Mouse (Mus musculus) hindbrain, embryonic 12.5 days (tissue): ENCODE results near the gene Gm10944. TPM values are rescaled to one million over a fixed set of nuclear protein-coding genes. Genes with fewer than 3 reads are reported as not detected.

ENCODE experiments used
- ATAC-seq: fragments of 200-750 bp; cut with Nextera tagmentation; 2 replicates; pipeline ENCODE4 v1.8.0; 2017; ENCODE audit warnings: moderate TSS enrichment; ENCODE audit not compliant: low FRiP score
- H3K27ac ChIP-seq: fragments of 300-500 bp; sonication (generic); 2 replicates; pipeline ENCODE4 v1.5.1; 2016; ENCODE audit warnings: mild to moderate bottlenecking
- H3K27me3 ChIP-seq: fragments of 300-500 bp; sonication (generic); 2 replicates; pipeline ENCODE4 v1.6.1; 2016; ENCODE audit warnings: mild to moderate bottlenecking
- H3K36me3 ChIP-seq: fragments of 300-500 bp; sonication (generic); 2 replicates; pipeline ENCODE4 v1.6.1; 2016; ENCODE audit warnings: mild to moderate bottlenecking
- H3K4me1 ChIP-seq: fragments of 300-500 bp; sonication (generic); 2 replicates; pipeline ENCODE4 v1.6.1; 2016
- H3K4me2 ChIP-seq: fragments of 300-500 bp; sonication (generic); replicated peaks from 2 replicates; pipeline ENCODE4 v1.6.1; 2016; ENCODE audit warnings: mild to moderate bottlenecking
- H3K4me3 ChIP-seq: fragments of 300-500 bp; sonication (generic); 2 replicates; pipeline ENCODE4 v1.5.1; 2016; ENCODE audit warnings: mild to moderate bottlenecking
- H3K9ac ChIP-seq: fragments of 300-500 bp; sonication (generic); 2 replicates; pipeline ENCODE4 v1.6.1; 2016; ENCODE audit warnings: mild to moderate bottlenecking, moderate library complexity
- H3K9me3 ChIP-seq: fragments of 300-500 bp; sonication (generic); replicated peaks from 2 replicates; pipeline ENCODE4 v1.6.1; 2016; ENCODE audit warnings: mild to moderate bottlenecking
- WGBS: fragments of 180-500 bp; shearing (Covaris S2); methylation state at CpG from one replicate; pipeline ENCODE4 v1.1.7; 2016; 5-methylcytosine and 5-hydroxymethylcytosine counted together
- polyA plus RNA-seq: library from polyadenylated mRNA; unstranded; fragments of >200 nt; fragmentation: Nextera tagmentation; extraction: Ambion mirVana; gene quantifications from 2 replicates; pipeline ENCODE4 v1.2.1, GENCODE M21; 2016

Gm10944 gene
- not detected in 2 replicates for polyA plus RNA-seq

DNA sequence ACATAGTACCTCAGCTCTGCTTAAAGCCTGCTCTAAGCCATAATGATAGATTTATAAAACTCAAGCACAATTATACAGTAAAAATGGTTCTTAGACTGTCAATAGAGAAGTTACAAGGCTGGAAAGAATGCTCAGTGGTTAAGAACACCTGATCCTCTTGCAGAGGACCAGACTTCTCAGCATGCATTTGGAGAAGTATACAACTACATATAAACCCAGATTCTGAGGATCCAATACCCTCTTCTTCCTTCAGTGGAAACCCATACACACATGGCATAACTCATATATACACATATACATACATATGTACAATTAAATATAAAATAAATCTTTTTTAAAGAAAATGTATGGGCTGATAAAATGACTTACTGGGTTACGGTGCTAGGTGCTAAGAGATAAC lies at the start of gene Gm10944:
Gm10944 (plus strand) TSS at position 301 of the 400 bp plus-strand sequence.
- no peak within 1 kb of the TSS for H3K4me3 ChIP-seq
- no peak within 1 kb of the TSS for H3K4me2 ChIP-seq
- no peaks in the 10 kb centered on the region for H3K9me3 ChIP-seq
- 97% methylated on average over 1 of the region's 1 CpGs for WGBS
- no peaks in the 10 kb centered on the region for H3K27me3 ChIP-seq
- H3K27ac ChIP-seq: no peak within 1 kb of the TSS
- H3K36me3 ChIP-seq: no peaks in the 10 kb centered on the region
- no peak within 1 kb of the TSS for H3K9ac ChIP-seq
- ATAC-seq: no peak
- no peaks in the 10 kb centered on the region for H3K4me1 ChIP-seq

DNA sequence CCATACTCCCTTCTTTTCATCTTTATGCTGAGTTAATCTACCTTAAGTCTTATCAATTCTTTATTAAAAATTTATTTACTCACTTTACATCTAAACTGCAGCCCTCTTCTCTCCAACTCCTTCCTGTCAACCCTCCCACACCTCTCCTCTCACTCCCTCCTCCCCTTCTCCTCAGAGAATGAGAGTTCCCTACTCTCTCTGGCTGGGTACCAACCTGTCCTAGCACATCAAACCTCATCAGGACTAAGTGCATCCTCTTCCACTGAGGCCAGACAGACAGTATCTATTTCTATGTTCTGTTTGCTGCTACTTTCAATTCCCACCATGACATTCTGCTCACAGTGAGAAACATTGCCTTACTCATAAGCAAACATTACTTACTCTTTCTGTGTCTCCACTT lies 25.2 kb upstream of the Gm10944 start:
- Histone ChIP-seq H3K36me3 (no peaks in the 10 kb centered on the region), H3K27ac (no peak overlapping the region), H3K4me1 (no peaks in the 10 kb centered on the region), H3K9me3 (no peaks in the 10 kb centered on the region), H3K27me3 (no peaks in the 10 kb centered on the region), H3K4me2 (no peak overlapping the region), H3K9ac (no peak overlapping the region), H3K4me3 (no peak overlapping the region)
- no peak for ATAC-seq

DNA sequence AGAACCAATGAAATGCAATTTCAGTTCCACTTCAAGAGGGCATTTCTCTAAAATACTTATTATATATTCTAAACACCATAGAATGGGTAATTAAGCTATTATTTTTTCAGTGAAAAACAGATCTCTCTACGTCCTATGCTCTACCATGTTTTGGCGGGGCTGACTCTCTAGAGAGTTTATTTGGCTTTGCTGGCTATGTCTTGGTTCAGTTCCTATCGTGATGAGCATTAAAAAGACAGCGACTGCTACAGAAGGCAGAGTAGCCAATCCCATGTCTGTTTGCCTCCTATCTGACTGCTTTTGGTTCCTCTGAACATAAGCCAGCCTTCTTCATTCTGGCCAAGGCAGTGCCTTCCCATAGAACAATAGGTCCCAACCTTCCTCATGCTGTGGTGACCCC lies 24.5 kb upstream of the Gm10944 start:
- H3K27me3 ChIP-seq: no peaks in the 10 kb centered on the region
- no peak overlapping the region for H3K9ac ChIP-seq
- no peak overlapping the region for H3K27ac ChIP-seq
- H3K4me3 ChIP-seq: no peak overlapping the region
- H3K9me3 ChIP-seq: no peaks in the 10 kb centered on the region
- H3K36me3 ChIP-seq: no peaks in the 10 kb centered on the region
- 89% methylated on average over 4 of the region's 4 CpGs for WGBS
- H3K4me2 ChIP-seq: no peak overlapping the region
- no peak for ATAC-seq
- H3K4me1 ChIP-seq: no peaks in the 10 kb centered on the region

DNA sequence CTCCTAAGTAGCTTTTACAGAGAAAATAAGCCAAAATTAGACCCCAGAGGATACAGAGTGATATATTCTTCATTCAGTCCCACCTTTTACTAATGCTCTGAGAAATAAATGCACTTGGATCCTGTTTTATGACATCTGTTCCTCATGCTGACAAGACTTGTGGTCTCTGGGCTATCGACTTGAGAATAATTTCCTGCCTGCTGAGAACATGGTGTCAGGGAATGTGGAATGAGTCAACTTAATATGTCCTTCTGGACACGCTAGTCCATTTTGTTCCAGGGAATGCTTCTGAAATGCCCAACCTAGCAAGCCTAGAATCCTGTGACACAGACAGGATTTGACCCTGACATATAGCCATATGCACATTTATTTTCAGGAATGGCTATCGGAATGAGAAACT lies 22.0 kb upstream of the Gm10944 start:
- no peaks in the 10 kb centered on the region for H3K4me1 ChIP-seq
- H3K9me3 ChIP-seq: no peaks in the 10 kb centered on the region
- no peak overlapping the region for H3K9ac ChIP-seq
- WGBS: 85% methylated on average over 3 of the region's 3 CpGs
- no peak overlapping the region for H3K4me3 ChIP-seq
- no peaks in the 10 kb centered on the region for H3K36me3 ChIP-seq
- no peaks in the 10 kb centered on the region for H3K27me3 ChIP-seq
- no peak overlapping the region for H3K4me2 ChIP-seq
- ATAC-seq: no peak
- H3K27ac ChIP-seq: no peak overlapping the region

DNA sequence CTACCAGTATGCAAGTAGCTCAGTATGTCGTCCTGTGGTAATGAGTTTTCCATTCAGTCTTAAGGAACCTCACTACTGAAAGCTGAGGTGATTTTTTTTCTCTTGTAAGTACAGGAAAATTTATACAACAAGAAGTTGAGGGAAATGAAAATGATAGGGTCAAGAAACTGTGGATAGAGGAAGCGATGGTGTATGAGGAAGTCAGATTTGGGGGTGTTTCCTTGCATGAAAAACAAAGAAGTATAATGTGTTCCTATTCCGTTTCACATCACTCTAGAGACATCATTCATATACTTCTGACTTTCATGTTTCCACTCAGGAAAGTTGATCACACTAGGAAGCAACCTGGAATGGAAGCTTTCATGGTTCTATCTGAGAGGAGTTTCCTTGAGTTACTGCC lies 21.2 kb upstream of the Gm10944 start:
- ATAC-seq: no peak

DNA sequence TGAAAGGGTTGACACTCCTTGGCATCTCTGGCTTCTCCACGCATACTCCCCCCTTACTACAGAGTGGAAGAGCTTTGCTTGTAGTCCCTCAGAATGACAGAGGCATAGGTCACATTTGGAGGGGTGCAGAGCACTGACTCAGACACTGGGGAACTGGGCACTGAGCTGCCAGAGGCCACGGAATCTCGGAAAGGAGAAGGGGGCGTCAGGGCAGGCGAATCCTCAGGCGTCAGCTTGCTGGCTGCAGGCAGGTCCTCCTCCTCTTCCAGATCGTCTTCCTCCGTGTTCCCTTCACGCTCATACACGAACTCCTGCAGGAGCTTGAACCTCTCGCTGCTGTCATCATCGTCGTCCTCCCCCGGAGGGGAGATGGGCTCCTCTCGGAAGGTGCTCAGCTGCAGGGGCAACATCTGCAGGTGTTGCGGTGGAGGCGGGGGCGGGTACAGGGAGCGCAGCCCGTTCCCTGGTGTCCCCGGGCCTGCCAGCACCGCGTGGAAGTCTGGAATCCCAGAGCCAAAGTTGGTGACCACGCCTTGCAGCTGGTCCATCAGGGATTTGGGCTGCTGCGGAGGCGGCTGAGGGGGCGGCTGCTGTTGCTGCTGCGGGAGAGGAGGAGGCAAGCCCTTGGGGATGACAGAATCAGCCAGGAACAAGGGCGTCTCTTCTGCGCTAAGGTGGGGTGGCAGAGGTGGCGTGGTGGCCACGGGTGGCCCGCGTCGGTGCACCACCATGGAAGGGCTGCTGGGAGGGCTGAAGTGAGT lies 7.9 kb downstream of the Gm10944 start:
- Histone ChIP-seq H3K4me3 (peak overlapping the region; percentile 46), H3K4me1 (peaks cover 10% of the 10 kb centered on the region; the same call in 1 of the 2 replicates), H3K27ac (no peak overlapping the region), H3K4me2 (peak overlapping the region; percentile 95), H3K36me3 (no peaks in the 10 kb centered on the region), H3K27me3 (0 out of 2 replicates have a peak, but pooled peaks cover 4% of the 10 kb centered on the region), H3K9ac (peak overlapping the region; percentile 51), H3K9me3 (no peaks in the 10 kb centered on the region)
- WGBS: 2% methylated on average over 35 of the region's 35 CpGs
- peak; percentile 76 for ATAC-seq

More for the DNA sequence above, 21.2 kb upstream of the Gm10944 start:
- no peaks in the 10 kb centered on the region for H3K27me3 ChIP-seq
- 72% methylated on average over 3 of the region's 3 CpGs for WGBS
- no peaks in the 10 kb centered on the region for H3K9me3 ChIP-seq
- H3K4me3 ChIP-seq: no peak overlapping the region
- no peak overlapping the region for H3K27ac ChIP-seq
- no peak overlapping the region for H3K9ac ChIP-seq
- no peaks in the 10 kb centered on the region for H3K4me1 ChIP-seq
- H3K4me2 ChIP-seq: no peak overlapping the region
- H3K36me3 ChIP-seq: no peaks in the 10 kb centered on the region

DNA sequence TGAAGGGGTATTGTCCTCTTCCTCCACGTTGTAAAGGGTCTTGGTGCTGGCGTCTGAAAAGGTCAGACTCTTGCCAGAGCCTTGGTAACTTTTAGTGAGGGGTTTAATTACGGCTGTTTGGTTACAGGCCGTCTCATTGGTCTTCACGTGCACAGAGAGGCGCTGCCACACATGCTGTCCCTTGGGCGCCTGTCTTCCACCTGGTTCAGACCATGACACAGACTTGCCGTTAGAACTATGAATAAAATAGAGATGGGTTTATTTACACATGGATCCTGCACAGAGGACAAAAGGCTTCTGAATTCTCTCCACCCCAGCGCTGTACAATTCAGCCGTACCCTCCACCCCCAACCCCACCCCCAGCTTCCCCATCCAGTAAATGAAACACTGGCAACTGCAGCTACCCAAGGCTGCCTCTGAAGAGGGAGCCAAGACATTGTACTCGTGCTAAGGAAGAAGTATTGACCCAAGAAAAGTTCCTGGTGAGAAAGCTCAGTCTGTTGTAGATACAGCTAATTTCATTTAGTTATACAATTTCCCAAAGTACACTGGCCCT lies 8.6 kb downstream of the Gm10944 start:
- peak overlapping the region; percentile 51 for H3K9ac ChIP-seq
- H3K27me3 ChIP-seq: 0 out of 2 replicates have a peak, but pooled peaks cover 4% of the 10 kb centered on the region
- no peak overlapping the region for H3K27ac ChIP-seq
- H3K9me3 ChIP-seq: no peaks in the 10 kb centered on the region
- ATAC-seq: peak; percentile 17
- H3K4me1 ChIP-seq: peaks cover 10% of the 10 kb centered on the region; the same call in 1 of the 2 replicates
- peak overlapping the region; percentile 46 for H3K4me3 ChIP-seq
- no peaks in the 10 kb centered on the region for H3K36me3 ChIP-seq
- H3K4me2 ChIP-seq: peak overlapping the region; percentile 95
- 13% methylated on average over 11 of the region's 11 CpGs for WGBS

DNA sequence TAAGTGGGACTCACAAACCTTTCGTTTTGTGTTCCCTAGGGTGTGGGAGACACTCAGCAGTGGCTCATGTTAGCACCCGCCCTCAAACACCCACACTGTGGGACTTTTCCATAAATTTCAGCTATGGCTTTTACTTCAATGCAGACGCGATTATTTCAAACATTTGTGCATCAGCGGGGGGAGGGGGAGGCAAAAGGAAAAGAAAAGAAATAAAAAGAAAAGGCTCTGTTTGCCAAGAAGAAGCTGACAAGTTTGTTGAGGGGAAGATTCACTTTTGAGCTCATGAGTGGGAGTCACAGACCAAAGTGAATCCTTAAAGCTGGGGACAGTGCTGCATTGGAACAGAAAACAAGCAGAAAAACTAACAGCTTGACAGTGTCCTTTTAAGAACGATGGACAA lies 16.3 kb downstream of the Gm10944 start:
- no peak overlapping the region for H3K9ac ChIP-seq
- H3K27ac ChIP-seq: no peak overlapping the region
- H3K4me2 ChIP-seq: no peak overlapping the region
- no peaks in the 10 kb centered on the region for H3K36me3 ChIP-seq
- WGBS: 76% methylated on average over 6 of the region's 6 CpGs
- no peak overlapping the region for H3K4me3 ChIP-seq
- no peaks in the 10 kb centered on the region for H3K27me3 ChIP-seq
- no peak for ATAC-seq
- H3K9me3 ChIP-seq: no peaks in the 10 kb centered on the region
- H3K4me1 ChIP-seq: no peaks in the 10 kb centered on the region

DNA sequence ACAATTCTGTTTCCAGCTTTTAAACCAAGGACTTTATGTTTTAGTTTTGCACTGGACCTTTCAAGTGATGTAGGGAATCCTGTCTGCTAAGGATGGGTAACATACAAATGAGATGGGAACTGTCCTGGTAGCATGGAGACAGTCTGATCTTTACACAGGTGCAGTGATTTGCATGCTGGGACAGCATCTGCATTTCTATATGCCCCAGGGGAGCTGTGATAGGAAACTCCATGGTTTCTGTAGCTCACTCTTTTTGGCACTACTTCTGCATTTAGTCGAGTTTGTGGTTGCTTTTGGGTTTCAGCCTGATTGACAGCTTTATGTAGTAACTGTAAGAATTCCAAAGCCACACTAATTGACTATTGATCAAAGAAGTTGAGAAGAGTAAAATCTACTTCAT lies 19.8 kb downstream of the Gm10944 start:
- 68% methylated on average over 1 of the region's 1 CpGs for WGBS
- Histone ChIP-seq H3K9me3 (no peaks in the 10 kb centered on the region), H3K4me1 (no peaks in the 10 kb centered on the region), H3K4me2 (no peak overlapping the region), H3K4me3 (no peak overlapping the region), H3K27me3 (no peaks in the 10 kb centered on the region), H3K9ac (no peak overlapping the region), H3K36me3 (no peaks in the 10 kb centered on the region), H3K27ac (no peak overlapping the region)
- no peak for ATAC-seq

DNA sequence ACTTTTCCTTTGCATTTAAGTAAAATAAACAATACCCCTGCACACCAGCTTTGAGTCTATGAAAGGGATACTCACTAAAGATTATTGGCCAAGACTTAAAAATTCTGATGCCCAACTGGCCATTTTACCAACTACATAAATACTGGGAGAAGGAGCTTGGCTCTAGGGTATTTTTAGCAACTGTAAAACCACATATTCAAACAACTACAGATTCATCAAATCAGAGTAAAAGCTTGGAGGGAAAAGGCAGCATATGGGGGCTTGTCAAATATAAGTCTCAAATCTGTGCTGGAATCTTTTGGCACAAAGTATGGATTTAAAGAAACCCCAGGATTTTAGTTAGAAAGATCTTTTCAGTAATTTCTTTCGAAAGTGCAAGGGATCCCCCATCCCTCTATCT lies 20.2 kb downstream of the Gm10944 start:
- H3K36me3 ChIP-seq: no peaks in the 10 kb centered on the region
- no peak overlapping the region for H3K9ac ChIP-seq
- no peaks in the 10 kb centered on the region for H3K9me3 ChIP-seq
- 93% methylated on average over 1 of the region's 1 CpGs for WGBS
- no peaks in the 10 kb centered on the region for H3K27me3 ChIP-seq
- H3K4me2 ChIP-seq: no peak overlapping the region
- H3K4me1 ChIP-seq: no peaks in the 10 kb centered on the region
- no peak for ATAC-seq
- H3K4me3 ChIP-seq: no peak overlapping the region
- H3K27ac ChIP-seq: no peak overlapping the region

DNA sequence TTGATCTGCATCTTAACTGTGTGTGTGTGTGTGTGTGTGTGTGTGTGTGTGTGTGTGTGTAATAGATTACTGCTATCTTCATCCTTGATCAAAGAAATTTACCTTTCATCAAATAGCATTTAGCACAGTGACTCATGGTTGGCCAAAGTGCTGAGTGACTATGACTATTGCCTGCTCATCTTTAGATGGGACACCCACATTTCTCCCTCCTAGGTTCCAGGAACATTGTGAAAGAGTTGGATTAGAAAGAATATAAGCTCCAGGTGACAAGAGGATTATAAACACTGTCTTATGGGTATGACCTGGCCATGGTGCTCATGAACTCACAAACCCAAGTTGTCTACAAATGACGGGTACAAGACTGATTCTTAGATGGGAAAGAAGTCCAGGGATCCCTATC lies 26.9 kb downstream of the Gm10944 start:
- 95% methylated on average over 1 of the region's 1 CpGs for WGBS
- no peak overlapping the region for H3K4me2 ChIP-seq

DNA sequence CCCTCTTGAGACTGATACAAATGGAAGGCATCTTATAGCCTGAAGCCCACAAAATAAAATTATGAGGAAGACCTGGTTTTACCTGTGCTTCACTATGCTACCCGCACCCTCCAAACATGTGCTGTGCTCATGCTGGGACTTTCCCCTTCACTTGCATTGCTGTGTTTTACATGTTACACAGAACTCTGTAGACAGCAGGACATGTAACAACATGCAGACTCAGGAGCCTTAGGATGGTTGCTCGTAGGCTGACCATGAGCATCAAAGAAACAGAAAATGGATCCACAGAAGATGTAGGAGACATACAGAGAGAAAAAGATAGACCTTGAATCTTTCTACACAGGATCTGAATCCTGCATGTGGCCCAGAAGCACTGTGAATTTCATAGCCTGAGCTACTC lies 29.2 kb downstream of the Gm10944 start:
- no peaks in the 10 kb centered on the region for H3K9me3 ChIP-seq
- no peaks in the 10 kb centered on the region for H3K36me3 ChIP-seq
- no peak overlapping the region for H3K4me2 ChIP-seq
- WGBS: 97% methylated on average over 2 of the region's 2 CpGs
- no peaks in the 10 kb centered on the region for H3K4me1 ChIP-seq
- no peak overlapping the region for H3K27ac ChIP-seq
- no peak for ATAC-seq
- no peaks in the 10 kb centered on the region for H3K27me3 ChIP-seq
- H3K4me3 ChIP-seq: no peak overlapping the region
- no peak overlapping the region for H3K9ac ChIP-seq

More for the DNA sequence above, 26.9 kb downstream of the Gm10944 start:
- H3K4me3 ChIP-seq: no peak overlapping the region
- no peaks in the 10 kb centered on the region for H3K9me3 ChIP-seq
- H3K36me3 ChIP-seq: no peaks in the 10 kb centered on the region
- no peak overlapping the region for H3K9ac ChIP-seq
- no peak overlapping the region for H3K27ac ChIP-seq
- no peak for ATAC-seq
- no peaks in the 10 kb centered on the region for H3K4me1 ChIP-seq
- H3K27me3 ChIP-seq: no peaks in the 10 kb centered on the region

DNA sequence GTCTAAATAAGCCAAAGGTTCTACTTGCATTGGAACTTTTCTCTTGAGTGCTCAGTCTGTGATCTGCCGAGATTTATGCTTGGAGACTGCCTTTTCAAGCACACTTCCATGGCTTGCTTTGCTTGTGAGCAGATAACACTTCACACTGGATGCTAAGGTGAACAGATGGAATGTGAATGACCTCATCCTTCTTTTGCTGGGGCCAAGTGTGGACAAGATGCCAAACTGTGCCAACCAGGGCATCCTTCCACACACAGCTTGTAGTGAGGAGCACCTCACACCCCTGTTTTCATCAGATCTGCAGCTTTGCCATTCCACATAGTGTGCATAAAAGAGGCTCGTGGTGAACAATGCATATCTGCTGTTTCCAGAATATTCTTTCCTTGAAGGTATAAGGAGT lies 29.7 kb downstream of the Gm10944 start:
- Histone ChIP-seq H3K27ac (no peak overlapping the region), H3K4me3 (no peak overlapping the region), H3K27me3 (no peaks in the 10 kb centered on the region), H3K9me3 (no peaks in the 10 kb centered on the region), H3K4me1 (no peaks in the 10 kb centered on the region), H3K4me2 (no peak overlapping the region), H3K9ac (no peak overlapping the region), H3K36me3 (no peaks in the 10 kb centered on the region)
- 80% methylated on average over 2 of the region's 2 CpGs for WGBS
- ATAC-seq: no peak
